Mouse (Mus musculus) heart, postnatal 0 days (tissue): Measurements from ENCODE around the gene Rpa2. TPM values are rescaled to one million over a fixed set of nuclear protein-coding genes. Genes with fewer than 3 reads are reported as not detected.
A peak's percentile ranks its signal among the peaks of the same experiment; 100 is the strongest.

Experiments
- ATAC-seq: fragments of 200-750 bp; cut with Nextera tagmentation; 2 replicates; pipeline ENCODE4 v1.8.0; 2017; ENCODE audit warnings: low read depth, moderate number of reproducible peaks, moderate library complexity; ENCODE audit not compliant: insufficient read depth
- DNase-seq: peaks from one replicate; pipeline ENCODE4 v3.0.0-alpha.2; 2016; ENCODE audit warnings: low spot score
- H3K27ac ChIP-seq: fragments of 300-500 bp; sonication (generic); 2 replicates; pipeline ENCODE4 v1.5.1; 2014; ENCODE audit warnings: low read depth, mild to moderate bottlenecking
- H3K27me3 ChIP-seq: fragments of 300-500 bp; sonication (generic); 2 replicates; pipeline ENCODE4 v1.6.1; 2014; ENCODE audit warnings: low read length, mixed read lengths; ENCODE audit not compliant: control insufficient read depth, insufficient read depth
- H3K36me3 ChIP-seq: fragments of 300-500 bp; sonication (generic); replicated peaks from 2 replicates; pipeline ENCODE4 v1.6.1; 2014; ENCODE audit warnings: low read length, mixed read lengths; ENCODE audit not compliant: control insufficient read depth, insufficient read depth
- H3K4me1 ChIP-seq: fragments of 300-500 bp; sonication (generic); 2 replicates; pipeline ENCODE4 v1.6.1; 2014; ENCODE audit warnings: antibody characterized with exemption; ENCODE audit not compliant: control insufficient read depth, insufficient read depth
- H3K4me2 ChIP-seq: fragments of 300-500 bp; sonication (generic); 2 replicates; pipeline ENCODE4 v1.6.1; 2014; ENCODE audit warnings: low read depth, mild to moderate bottlenecking, low read length, moderate library complexity
- H3K4me3 ChIP-seq: fragments of 300-500 bp; sonication (generic); 2 replicates; pipeline ENCODE4 v1.5.1; 2014; ENCODE audit warnings: low read depth, low read length
- H3K9ac ChIP-seq: fragments of 300-500 bp; sonication (generic); replicated peaks from 2 replicates; pipeline ENCODE4 v1.6.1; 2014; ENCODE audit warnings: low read depth, low read length, mixed read lengths
- H3K9me3 ChIP-seq: fragments of 300-500 bp; sonication (generic); replicated peaks from 2 replicates; pipeline ENCODE4 v1.6.1; 2016; ENCODE audit warnings: low read length; ENCODE audit not compliant: control insufficient read depth
- CTCF ChIP-seq: IDR thresholded peaks from 2 replicates; pipeline ENCODE4 v1.5.1; 2016; ENCODE audit warnings: antibody characterized with exemption, control low read depth, low read depth
- EP300 ChIP-seq: IDR thresholded peaks from 2 replicates; pipeline ENCODE4 v1.6.1; 2016; ENCODE audit warnings: antibody characterized with exemption, low read depth
- WGBS: fragments of 180-500 bp; shearing (Covaris S2); extraction: QIAGEN DNeasy Blood & Tissue Kit; methylation state at CpG from one replicate; pipeline ENCODE4 v1.1.7; 2014; 5-methylcytosine and 5-hydroxymethylcytosine counted together
- polyA plus RNA-seq: library from polyadenylated mRNA; unstranded; fragments of >200 nt; fragmentation: Nextera tagmentation; extraction: Ambion mirVana; gene quantifications from 2 replicates; pipeline ENCODE4 v1.2.1, GENCODE M21; 2015
- total RNA-seq: library from RNA; depleted of rRNA; stranded (reverse); fragments of >200 nt; gene quantifications from 2 replicates; pipeline ENCODE4 v1.2.3, GENCODE M21; 2014; ENCODE audit warnings: low replicate concordance

Rpa2 gene
- total and polyA plus RNA-seq, 2 experiments from 2014 or later = 26.1 to 32.0 TPM

DNA sequence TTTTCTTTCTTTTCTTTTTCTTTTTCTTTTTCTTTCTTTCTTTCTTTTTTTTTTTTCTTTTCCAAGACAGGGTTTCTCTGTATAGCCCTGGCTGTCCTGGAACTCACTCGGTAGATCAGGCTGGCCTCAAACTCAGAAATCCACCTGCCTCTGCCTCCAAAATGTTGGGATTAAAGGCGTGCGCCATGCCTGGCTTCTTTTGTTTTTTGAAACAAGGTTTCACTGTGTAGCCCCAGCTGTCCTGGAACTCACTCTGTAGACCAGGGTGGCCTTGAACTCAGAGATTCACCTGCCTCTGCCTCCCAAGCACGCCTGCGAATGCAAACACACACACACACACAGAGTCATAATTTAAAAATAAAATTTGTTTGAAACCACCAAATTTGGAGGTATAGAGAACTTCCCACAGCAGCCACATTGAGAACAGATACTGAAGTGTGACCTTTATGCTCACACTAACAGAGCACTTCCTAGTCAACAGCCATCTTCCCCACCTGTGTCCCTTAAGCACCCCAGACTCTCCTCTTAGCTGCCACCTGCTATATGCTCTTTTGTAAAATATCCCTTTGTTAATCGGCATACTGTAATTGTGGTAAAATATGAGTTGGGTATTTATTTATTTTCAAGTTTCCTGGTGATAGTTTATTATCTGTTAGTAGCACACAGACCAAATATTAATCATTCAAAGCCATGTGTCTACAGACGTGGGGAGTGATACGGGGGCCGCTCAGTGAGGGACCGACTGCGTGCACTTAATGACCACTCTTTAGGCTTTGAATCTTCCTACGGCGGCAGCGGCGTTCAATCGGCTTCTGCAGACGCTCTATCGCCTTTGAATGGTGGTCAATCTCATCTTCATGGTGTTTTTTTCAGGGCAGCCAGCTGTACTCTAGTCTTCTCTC is 33.3 kb downstream of the Rpa2 start:
- Histone ChIP-seq H3K36me3 (no peaks in the 10 kb centered on the region), H3K4me2 (no peak overlapping the region), H3K9ac (no peak overlapping the region), H3K4me3 (no peak overlapping the region), H3K27me3 (no peaks in the 10 kb centered on the region), H3K27ac (peak overlapping the region; percentile 71), H3K4me1 (no peaks in the 10 kb centered on the region), H3K9me3 (no peaks in the 10 kb centered on the region)
- WGBS = 86% methylated on average over 18 of the region's 18 CpGs
- no peak for DNase-seq
- TF ChIP-seq EP300 = no peak
- no peak for TF ChIP-seq CTCF
- no peak for ATAC-seq

DNA sequence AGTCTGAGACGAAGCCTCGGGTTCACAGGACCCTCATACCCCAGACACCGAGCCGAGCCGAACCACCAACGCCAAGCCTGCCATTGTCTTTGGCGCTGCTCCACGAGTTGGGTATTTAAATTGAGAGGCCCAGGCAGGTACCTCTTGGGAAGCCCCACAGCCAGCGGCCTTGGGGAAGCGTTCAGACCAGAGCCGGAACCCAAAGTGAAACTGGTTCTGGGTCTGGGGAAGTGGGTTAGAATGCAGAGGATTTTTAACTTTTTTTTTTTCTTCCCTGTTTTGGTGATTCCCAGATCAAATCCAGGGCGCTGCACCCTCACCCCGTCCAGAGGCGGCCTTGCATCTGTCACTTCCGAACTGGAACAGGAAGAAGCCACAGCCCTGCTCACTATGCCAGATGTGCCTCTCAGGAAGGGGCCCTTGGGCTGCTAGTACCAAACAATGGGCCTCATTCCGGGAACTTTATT is 34.1 kb downstream of the Rpa2 start:
- 55% methylated on average over 16 of the region's 16 CpGs for WGBS
- no peaks in the 10 kb centered on the region for H3K9me3 ChIP-seq
- TF ChIP-seq EP300 (no peak), CTCF (no peak)
- H3K27ac ChIP-seq = peak overlapping the region; percentile 71
- no peak overlapping the region for H3K9ac ChIP-seq
- H3K27me3 ChIP-seq = no peaks in the 10 kb centered on the region
- peak overlapping the region; percentile 36; the same call in 1 of the 2 replicates for H3K4me2 ChIP-seq
- H3K4me1 ChIP-seq = no peaks in the 10 kb centered on the region
- DNase-seq = no peak
- H3K4me3 ChIP-seq = no peak overlapping the region
- H3K36me3 ChIP-seq = no peaks in the 10 kb centered on the region
- peak; percentile 63 for ATAC-seq

GRCm38 (mm10) chr4:132803212-132803611 is 35.1 kb downstream of the Rpa2 start:
- no peak for TF ChIP-seq CTCF
- TF ChIP-seq EP300 = no peak
- ATAC-seq = no peak
- H3K9ac ChIP-seq = no peak overlapping the region

GRCm38 (mm10) chr4:132803876-132804275 is 35.7 kb downstream of the Rpa2 start:
- H3K9ac ChIP-seq = no peak overlapping the region
- no peaks in the 10 kb centered on the region for H3K27me3 ChIP-seq
- no peaks in the 10 kb centered on the region; the same call in 1 of the 2 replicates for H3K4me1 ChIP-seq
- H3K9me3 ChIP-seq = no peaks in the 10 kb centered on the region
- ATAC-seq = no peak
- no peaks in the 10 kb centered on the region for H3K36me3 ChIP-seq
- H3K4me3 ChIP-seq = no peak overlapping the region
- 93% methylated on average over 7 of the region's 7 CpGs for WGBS
- no peak overlapping the region for H3K4me2 ChIP-seq
- DNase-seq = no peak
- no peak for TF ChIP-seq EP300
- TF ChIP-seq CTCF = no peak
- no peak overlapping the region for H3K27ac ChIP-seq

More at GRCm38 (mm10) chr4:132803212-132803611, 35.1 kb downstream of the Rpa2 start:
- no peak for DNase-seq
- no peaks in the 10 kb centered on the region for H3K9me3 ChIP-seq
- H3K4me1 ChIP-seq = no peaks in the 10 kb centered on the region
- H3K27ac ChIP-seq = no peak overlapping the region
- H3K4me3 ChIP-seq = no peak overlapping the region
- H3K36me3 ChIP-seq = no peaks in the 10 kb centered on the region
- no peaks in the 10 kb centered on the region for H3K27me3 ChIP-seq
- H3K4me2 ChIP-seq = no peak overlapping the region
- WGBS = 83% methylated on average over 5 of the region's 5 CpGs

- no peak for ATAC-seq
- WGBS = 88% methylated on average over 6 of the region's 6 CpGs
- Histone ChIP-seq H3K4me2 (no peak overlapping the region), H3K36me3 (no peaks in the 10 kb centered on the region), H3K27me3 (no peaks in the 10 kb centered on the region), H3K4me1 (no peaks in the 10 kb centered on the region; the same call in 1 of the 2 replicates), H3K27ac (no peak overlapping the region), H3K4me3 (no peak overlapping the region), H3K9me3 (no peaks in the 10 kb centered on the region), H3K9ac (no peak overlapping the region)
- TF ChIP-seq EP300 (no peak), CTCF (no peak)
- no peak for DNase-seq
Observed at GRCm38 (mm10) chr4:132804331-132804730, 36.2 kb downstream of the Rpa2 start.
